Mouse (Mus musculus): ENCODE results near the gene Itch.

DNA sequence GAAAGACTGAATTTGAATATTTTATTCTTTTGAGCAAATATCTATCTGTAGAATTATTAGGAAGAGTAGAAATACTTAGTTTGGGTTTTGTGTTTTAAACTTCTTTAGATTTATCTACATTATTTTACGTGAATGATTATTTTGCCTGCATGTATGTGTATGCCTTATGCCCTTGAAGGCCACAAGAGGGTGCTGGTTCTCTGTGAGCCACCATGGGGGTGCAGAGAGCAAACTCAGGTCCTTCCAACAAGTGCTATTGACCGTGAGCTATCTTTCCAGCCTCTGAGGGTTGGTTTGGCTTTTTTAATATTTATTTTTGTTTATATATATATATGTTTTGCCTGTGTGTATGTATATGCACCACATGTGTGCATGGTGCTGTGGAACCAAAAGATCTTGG lies 74.1 kb downstream of the Itch start:
- peak; percentile 78 for TF ChIP-seq CTCF (IDR thresholded peaks at IDR 0.05; ENCODE audit: low read depth)
- no peak for TF ChIP-seq EP300 (optimal IDR thresholded peaks at IDR 0.05)

Data from stomach, postnatal 0 days (tissue).